Mouse (Mus musculus): ENCODE data around the gene Pygo2. TPM values are rescaled to one million over a fixed set of nuclear protein-coding genes. Genes with fewer than 3 reads are reported as not detected.

Gene Pygo2
- 58.2 and 111 TPM in 2 replicates for polyA plus RNA-seq (2012; rRNA removed)

- peak; percentile 48 for TF ChIP-seq POLR2A (IDR thresholded peaks at IDR 0.05; ENCODE audit: low read depth, low read length)
- no peak for TF ChIP-seq CTCF (IDR thresholded peaks at IDR 0.05; ENCODE audit: extremely low read depth, insufficient read depth, insufficient read length, insufficient replicate concordance)
- WGBS, result 3% methylated on average over 67 of the region's 68 CpGs
- peak within 1 kb of the TSS; percentile 80 for H3K4me3 ChIP-seq (ENCODE audit: extremely low read depth, insufficient read depth, insufficient read length)
- peaks cover 3% of the 10 kb centered on the region; the same call in 1 of the 2 replicates for H3K4me1 ChIP-seq (ENCODE audit: control insufficient read depth, insufficient read depth, insufficient read length)
- peak within 1 kb of the TSS; percentile 84 for H3K27ac ChIP-seq (ENCODE audit: insufficient read depth, low read length)
- peaks cover 21% of the 10 kb centered on the region for H3K36me3 ChIP-seq (ENCODE audit: control insufficient read depth, insufficient read depth, low read length)
- peak; percentile 76 to 91 for DNase-seq (ENCODE audit: low read depth in 1 of 2, low spot score in 2 of 2)
- no peaks in the 10 kb centered on the region for H3K27me3 ChIP-seq (ENCODE audit: control insufficient read depth, insufficient read depth, low read length)
These were observed at the start of gene Pygo2 for GRCm38 (mm10) chr3:89430171-89431159. Gene Pygo2 (plus strand): TSS chr3:89430214.

GRCm38 (mm10) chr3:89380291-89380690 is 49.7 kb upstream of the Pygo2 start:
- Histone ChIP-seq H3K4me3 (ENCODE audit: extremely low read depth, insufficient read depth, insufficient read length) (no peak overlapping the region), H3K27me3 (ENCODE audit: control insufficient read depth, insufficient read depth, low read length) (no peaks in the 10 kb centered on the region), H3K4me1 (ENCODE audit: control insufficient read depth, insufficient read depth, insufficient read length) (peaks cover 31% of the 10 kb centered on the region), H3K27ac (ENCODE audit: insufficient read depth, low read length) (peak overlapping the region; percentile 69; the same call in 1 of the 2 replicates), H3K36me3 (ENCODE audit: control insufficient read depth, insufficient read depth, low read length) (peaks cover 19% of the 10 kb centered on the region)
- WGBS, result 92% methylated on average over 14 of the region's 14 CpGs
- no peak for TF ChIP-seq POLR2A (IDR thresholded peaks at IDR 0.05; ENCODE audit: low read depth, low read length)
- no peak for TF ChIP-seq CTCF (IDR thresholded peaks at IDR 0.05; ENCODE audit: extremely low read depth, insufficient read depth, insufficient read length, insufficient replicate concordance)
- DNase-seq (ENCODE audit: low read depth in 1 of 2, low spot score in 2 of 2), result no peak

- Histone ChIP-seq H3K27ac (ENCODE audit: insufficient read depth, low read length) (no peak overlapping the region), H3K27me3 (ENCODE audit: control insufficient read depth, insufficient read depth, low read length) (no peaks in the 10 kb centered on the region), H3K4me3 (ENCODE audit: extremely low read depth, insufficient read depth, insufficient read length) (no peak overlapping the region), H3K4me1 (ENCODE audit: control insufficient read depth, insufficient read depth, insufficient read length) (peaks cover 35% of the 10 kb centered on the region), H3K36me3 (ENCODE audit: control insufficient read depth, insufficient read depth, low read length) (peaks cover 19% of the 10 kb centered on the region)
- 93% methylated on average over 18 of the region's 18 CpGs for WGBS
- DNase-seq (ENCODE audit: low read depth in 1 of 2, low spot score in 2 of 2), result no peak
- TF ChIP-seq CTCF (IDR thresholded peaks at IDR 0.05; ENCODE audit: extremely low read depth, insufficient read depth, insufficient read length, insufficient replicate concordance) (no peak), POLR2A (IDR thresholded peaks at IDR 0.05; ENCODE audit: low read depth, low read length) (no peak)
These were observed 49.3 kb upstream of the Pygo2 start for GRCm38 (mm10) chr3:89380711-89381110.

GRCm38 (mm10) chr3:89381233-89381632 is 48.8 kb upstream of the Pygo2 start:
- no peak overlapping the region for H3K4me3 ChIP-seq (ENCODE audit: extremely low read depth, insufficient read depth, insufficient read length)
- DNase-seq (ENCODE audit: low read depth in 1 of 2, low spot score in 2 of 2), result no peak
- TF ChIP-seq POLR2A (IDR thresholded peaks at IDR 0.05; ENCODE audit: low read depth, low read length), result no peak
- no peak for TF ChIP-seq CTCF (IDR thresholded peaks at IDR 0.05; ENCODE audit: extremely low read depth, insufficient read depth, insufficient read length, insufficient replicate concordance)
- no peaks in the 10 kb centered on the region for H3K27me3 ChIP-seq (ENCODE audit: control insufficient read depth, insufficient read depth, low read length)
- peaks cover 36% of the 10 kb centered on the region for H3K4me1 ChIP-seq (ENCODE audit: control insufficient read depth, insufficient read depth, insufficient read length)
- 93% methylated on average over 11 of the region's 11 CpGs for WGBS
- H3K36me3 ChIP-seq (ENCODE audit: control insufficient read depth, insufficient read depth, low read length), result peaks cover 19% of the 10 kb centered on the region
- no peak overlapping the region for H3K27ac ChIP-seq (ENCODE audit: insufficient read depth, low read length)

- H3K27me3 ChIP-seq (ENCODE audit: control insufficient read depth, insufficient read depth, low read length), result no peaks in the 10 kb centered on the region
- peaks cover 36% of the 10 kb centered on the region for H3K4me1 ChIP-seq (ENCODE audit: control insufficient read depth, insufficient read depth, insufficient read length)
- H3K36me3 ChIP-seq (ENCODE audit: control insufficient read depth, insufficient read depth, low read length), result peaks cover 17% of the 10 kb centered on the region
- TF ChIP-seq CTCF (IDR thresholded peaks at IDR 0.05; ENCODE audit: extremely low read depth, insufficient read depth, insufficient read length, insufficient replicate concordance) (no peak), POLR2A (IDR thresholded peaks at IDR 0.05; ENCODE audit: low read depth, low read length) (no peak)
- H3K27ac ChIP-seq (ENCODE audit: insufficient read depth, low read length), result peak overlapping the region; percentile 40
- DNase-seq (ENCODE audit: low read depth in 1 of 2, low spot score in 2 of 2), result no peak
- no peak overlapping the region for H3K4me3 ChIP-seq (ENCODE audit: extremely low read depth, insufficient read depth, insufficient read length)
- 87% methylated on average over 9 of the region's 9 CpGs for WGBS
These were observed 47.8 kb upstream of the Pygo2 start for GRCm38 (mm10) chr3:89382033-89382882.

GRCm38 (mm10) chr3:89382950-89383349 is 47.1 kb upstream of the Pygo2 start:
- H3K4me3 ChIP-seq (ENCODE audit: extremely low read depth, insufficient read depth, insufficient read length), result no peak overlapping the region
- DNase-seq (ENCODE audit: low read depth in 1 of 2, low spot score in 2 of 2), result no peak
- peak overlapping the region; percentile 40 for H3K27ac ChIP-seq (ENCODE audit: insufficient read depth, low read length)
- peaks cover 39% of the 10 kb centered on the region for H3K4me1 ChIP-seq (ENCODE audit: control insufficient read depth, insufficient read depth, insufficient read length)
- WGBS, result 85% methylated on average over 5 of the region's 5 CpGs
- no peaks in the 10 kb centered on the region for H3K27me3 ChIP-seq (ENCODE audit: control insufficient read depth, insufficient read depth, low read length)
- TF ChIP-seq CTCF (IDR thresholded peaks at IDR 0.05; ENCODE audit: extremely low read depth, insufficient read depth, insufficient read length, insufficient replicate concordance), result no peak
- no peak for TF ChIP-seq POLR2A (IDR thresholded peaks at IDR 0.05; ENCODE audit: low read depth, low read length)
- peaks cover 17% of the 10 kb centered on the region for H3K36me3 ChIP-seq (ENCODE audit: control insufficient read depth, insufficient read depth, low read length)
